Mouse (Mus musculus) embryo, embryonic 10 days (tissue): ENCODE data around the gene Col4a5.
A peak's percentile ranks its signal among the peaks of the same experiment; 100 is the strongest.

Experiments
- DNase-seq: peaks from one replicate; pipeline ENCODE4 v3.0.0-alpha.2; 2015; ENCODE audit warnings: low spot score

Col4a5 gene

GRCm38 (mm10) chrX:141475110-141475509, at the start of gene Col4a5:
Gene Col4a5 (plus strand): TSS chrX:141475385.
- DNase-seq, result peak; percentile 81

DNA sequence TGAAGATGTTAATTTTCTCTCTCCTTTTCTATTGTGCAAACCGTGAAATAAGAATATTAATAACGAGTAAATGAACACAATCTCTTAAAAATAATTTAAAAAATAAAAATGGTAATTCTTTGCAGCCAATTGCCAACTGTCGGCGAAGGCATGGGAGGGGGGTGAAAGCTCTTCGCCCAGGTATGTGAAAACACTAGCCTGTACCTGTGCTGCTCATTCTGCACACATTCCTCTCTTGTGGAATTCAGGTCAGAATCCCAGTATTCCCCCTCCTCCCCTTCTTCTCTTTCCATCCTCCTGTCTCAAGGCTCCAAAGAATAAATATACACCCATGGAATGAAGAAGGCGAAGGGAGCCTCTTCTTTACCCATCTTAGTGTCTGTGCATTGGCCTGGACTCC, 38.4 kb upstream of the Col4a5 start:
- no peak for DNase-seq

- DNase-seq, result no peak
Observed at GRCm38 (mm10) chrX:141439423-141439822, 35.8 kb upstream of the Col4a5 start.

GRCm38 (mm10) chrX:141447936-141448335, 27.2 kb upstream of the Col4a5 start:
- DNase-seq, result no peak

DNA sequence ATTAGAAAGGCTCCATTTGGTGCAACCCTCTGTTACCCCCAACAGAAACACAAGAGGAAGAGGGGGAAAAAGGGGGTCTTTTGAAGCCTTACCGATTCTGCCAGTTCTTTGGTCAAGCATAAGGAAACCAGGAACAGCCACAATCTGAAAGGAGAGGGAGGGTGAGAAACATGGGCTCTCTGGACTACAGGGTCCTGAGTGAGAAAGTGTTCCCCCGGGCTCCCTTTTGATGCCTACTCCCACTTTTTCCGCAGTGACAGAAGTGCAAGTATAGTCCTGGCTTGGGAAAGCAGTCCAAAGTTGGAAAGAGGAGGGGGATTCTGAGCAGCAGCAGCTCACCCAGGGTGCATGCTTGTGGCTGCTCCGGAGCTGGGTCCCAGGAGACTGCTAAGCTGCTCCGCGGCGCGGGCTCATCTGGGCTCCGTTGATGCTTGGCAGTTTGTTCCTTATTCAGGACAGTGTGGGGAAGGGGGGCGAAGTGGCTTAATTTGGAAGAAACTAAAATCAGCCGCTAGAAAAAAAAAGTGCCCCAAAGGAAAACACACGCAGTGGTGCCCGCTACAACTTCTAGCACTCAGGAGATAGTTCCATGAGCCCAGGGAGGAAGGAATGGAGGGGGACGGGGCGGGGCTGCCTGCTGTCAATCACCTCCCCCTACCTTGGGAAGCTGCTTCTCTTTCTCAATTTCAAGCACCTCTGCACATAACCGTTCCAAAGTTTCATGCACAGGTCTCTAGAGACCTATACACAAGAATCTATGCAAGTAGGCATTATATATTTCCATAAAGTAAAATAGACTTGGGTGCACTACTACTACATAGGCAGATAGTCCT, 1.5 kb upstream of the Col4a5 start, which contains the start of gene Col4a6:
Col4a6 (minus strand) TSS at position 607 of the 833 bp plus-strand sequence.
- DNase-seq, result peak; percentile 6

- DNase-seq, result no peak
Observed at GRCm38 (mm10) chrX:141475566-141476327, 562 bp downstream of the Col4a5 start.

DNA sequence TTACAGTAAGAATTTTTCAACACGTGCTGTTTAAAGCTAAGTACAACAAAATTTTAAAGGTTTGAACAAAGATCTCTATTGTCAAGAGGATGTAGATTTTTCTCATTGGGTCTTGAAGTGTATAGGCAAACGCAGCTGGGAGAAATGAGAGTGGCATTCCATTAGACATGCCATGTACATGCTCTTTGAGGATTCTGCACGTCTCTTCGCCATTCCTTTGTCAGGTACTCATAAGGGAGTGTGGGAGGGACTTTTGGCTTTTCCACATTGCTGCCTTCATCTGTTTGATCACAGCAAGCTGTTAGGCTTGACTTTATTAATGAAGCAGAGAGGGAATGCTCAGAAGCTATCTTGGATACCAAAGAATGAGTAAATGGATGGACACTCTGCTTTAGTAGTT, 19.4 kb downstream of the Col4a5 start:
- no peak for DNase-seq

GRCm38 (mm10) chrX:141503125-141503524, 27.9 kb downstream of the Col4a5 start:
- DNase-seq, result no peak

DNA sequence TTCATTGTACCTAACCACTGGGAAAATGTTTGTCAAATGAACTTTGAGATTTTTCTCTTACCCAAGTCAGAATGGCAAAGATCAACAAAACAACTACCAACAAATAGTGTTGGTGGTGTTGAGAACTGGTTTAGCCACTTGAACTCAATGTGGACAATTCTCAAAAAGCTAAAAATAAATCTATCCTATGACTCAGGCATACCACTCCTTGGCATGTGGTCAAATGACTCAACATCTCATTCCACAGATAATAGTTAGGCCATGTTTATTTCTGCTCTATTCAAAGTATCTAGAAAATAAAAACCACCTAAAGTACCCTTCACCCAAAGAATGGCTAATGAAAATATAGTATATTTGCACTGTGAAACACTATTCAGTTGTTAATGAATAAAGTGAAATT, 58.3 kb downstream of the Col4a5 start:
- no peak for DNase-seq

GRCm38 (mm10) chrX:141547471-141547870, 72.3 kb downstream of the Col4a5 start:
- no peak for DNase-seq

DNA sequence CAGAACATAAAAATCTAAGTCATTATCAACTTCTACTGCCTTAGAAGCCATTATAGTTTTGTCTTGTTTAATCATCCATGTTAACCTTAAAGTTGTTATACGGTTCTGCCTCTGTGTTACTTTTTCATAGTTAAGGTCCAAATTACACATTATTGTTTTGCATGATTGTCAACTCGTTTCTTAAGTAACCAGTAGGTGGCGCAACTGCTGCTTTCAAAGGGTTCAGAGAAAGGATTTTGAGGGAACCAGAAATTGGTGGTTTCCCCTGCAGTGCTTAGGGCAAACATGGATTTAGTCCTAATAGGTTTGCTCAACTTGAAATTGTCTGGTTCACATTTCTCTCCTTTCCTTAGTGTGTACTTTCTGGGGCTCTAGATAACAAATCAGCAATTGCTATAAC, 115.1 kb downstream of the Col4a5 start:
- peak; percentile 64 for DNase-seq

DNA sequence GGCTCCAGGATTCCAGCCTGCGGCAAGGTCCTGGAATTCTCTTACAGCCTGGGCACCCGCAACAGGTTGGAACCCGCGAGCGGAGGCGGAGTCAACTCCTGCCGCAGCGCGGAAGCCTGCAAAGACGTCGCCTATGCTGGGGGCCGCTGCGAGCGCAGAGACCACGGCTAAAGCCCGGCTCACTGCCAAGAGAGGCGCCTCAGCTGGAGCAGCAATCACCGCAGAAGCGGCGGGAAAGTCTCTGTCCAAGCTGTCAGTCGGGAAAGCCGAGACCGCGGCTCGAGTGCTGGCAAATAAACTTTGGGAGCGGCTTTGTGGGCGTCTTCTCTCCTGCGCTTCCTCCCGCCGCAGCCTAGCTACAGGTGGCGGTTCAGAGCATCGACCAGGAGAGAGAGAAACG, 246.5 kb downstream of the Col4a5 start:
- peak; percentile 17 for DNase-seq

DNA sequence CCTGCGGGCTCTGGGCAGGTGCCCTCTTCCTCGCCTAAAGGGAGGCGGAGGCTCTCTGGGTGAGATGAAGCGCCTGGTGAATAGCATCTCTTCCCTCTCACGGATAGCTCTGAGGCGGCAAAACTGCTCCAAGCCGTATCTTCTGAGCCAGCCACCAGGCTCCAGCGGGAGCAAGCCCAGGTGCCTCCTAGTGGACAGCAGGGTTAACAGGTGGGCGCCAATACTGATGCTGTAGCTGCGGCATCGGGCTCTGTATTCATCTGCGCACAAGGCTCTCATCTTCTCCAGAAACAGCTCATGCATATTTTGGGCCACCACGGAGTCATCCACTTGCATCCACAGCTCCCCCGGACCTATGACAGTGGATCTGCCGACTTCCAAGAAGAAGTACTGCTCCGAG, 248.8 kb downstream of the Col4a5 start:
- peak; percentile 42 for DNase-seq

DNA sequence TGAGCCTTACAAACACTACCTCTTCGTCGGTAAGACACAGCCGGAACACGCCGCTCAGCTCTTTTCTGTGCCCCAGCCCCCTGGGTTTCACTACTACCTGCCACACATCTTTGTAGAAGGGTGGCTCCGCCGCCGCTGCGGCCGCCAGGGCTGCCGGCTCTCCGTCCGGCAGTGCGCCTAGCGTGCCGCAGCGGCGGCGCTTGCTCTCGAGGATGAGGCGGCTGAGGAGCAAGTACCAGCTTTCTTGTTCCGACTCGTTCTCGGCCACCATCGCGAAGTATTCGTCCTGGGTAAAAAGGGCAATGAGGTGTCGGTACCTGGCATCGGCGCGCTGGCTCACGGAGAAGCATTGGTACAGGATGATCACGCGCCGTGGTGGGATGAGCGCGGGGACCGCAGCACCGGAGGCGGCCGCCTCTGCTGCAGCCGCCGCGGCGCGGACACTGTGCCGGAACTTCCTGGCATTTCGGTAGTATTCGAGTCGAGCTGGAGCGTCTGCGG, 249.3 kb downstream of the Col4a5 start:
- peak; percentile 18 for DNase-seq

GRCm38 (mm10) chrX:141724937-141725918, 250.0 kb downstream of the Col4a5 start, which contains the start of gene Irs4:
Gene Irs4 (minus strand): TSS chrX:141725263.
- peak; percentile 51 for DNase-seq

DNA sequence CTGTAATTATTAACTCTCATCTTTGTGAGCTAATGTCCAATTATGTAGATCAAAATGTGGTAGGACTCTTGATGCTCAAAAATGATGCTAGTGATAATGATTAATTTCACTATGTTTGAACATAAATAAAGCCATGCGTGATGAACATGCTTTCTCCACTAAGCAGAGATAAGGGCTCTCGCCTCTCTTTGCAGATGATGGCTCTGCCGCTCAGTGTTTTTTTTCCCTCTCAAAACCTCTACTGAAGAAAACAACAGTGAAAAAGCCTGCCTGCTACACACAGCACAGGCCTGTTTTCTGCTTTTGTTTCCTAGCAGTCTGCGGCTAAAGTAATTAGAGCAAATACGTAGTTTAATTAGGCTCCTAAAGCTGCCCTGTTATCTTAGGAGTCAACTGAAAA, 254.4 kb downstream of the Col4a5 start:
- no peak for DNase-seq
